Mouse (Mus musculus) lung, postnatal 0 days (tissue): ENCODE results near the gene Ttc13. TPM values are rescaled to one million over a fixed set of nuclear protein-coding genes. Genes with fewer than 3 reads are reported as not detected.
A peak's percentile ranks its signal among the peaks of the same experiment; 100 is the strongest.

Experiments
- ATAC-seq: fragments of 200-750 bp; cut with Nextera tagmentation; 2 replicates; pipeline ENCODE4 v1.8.0; 2017; ENCODE audit warnings: moderate library complexity
- DNase-seq: peaks from one replicate; pipeline ENCODE4 v3.0.0-alpha.2; 2016; ENCODE audit warnings: low spot score
- H3K27ac ChIP-seq: fragments of 300-500 bp; sonication (generic); 2 replicates; pipeline ENCODE4 v1.5.1; 2014; ENCODE audit warnings: antibody characterized with exemption, mild to moderate bottlenecking, low read length, mixed read lengths
- H3K27me3 ChIP-seq: fragments of 300-500 bp; sonication (generic); replicated peaks from 2 replicates; pipeline ENCODE4 v1.6.1; 2014; ENCODE audit warnings: low read length, mixed read lengths; ENCODE audit not compliant: insufficient read depth
- H3K36me3 ChIP-seq: fragments of 300-500 bp; sonication (generic); 2 replicates; pipeline ENCODE4 v1.6.1; 2014; ENCODE audit warnings: low read length, mixed read lengths; ENCODE audit not compliant: insufficient read depth
- H3K4me1 ChIP-seq: fragments of 300-500 bp; sonication (generic); 2 replicates; pipeline ENCODE4 v1.6.1; 2014; ENCODE audit warnings: antibody characterized with exemption, low read depth, low read length, mixed read lengths; ENCODE audit not compliant: insufficient read depth
- H3K4me2 ChIP-seq: fragments of 300-500 bp; sonication (generic); replicated peaks from 2 replicates; pipeline ENCODE4 v1.6.1; 2014; ENCODE audit warnings: low read depth, mild to moderate bottlenecking, low read length, moderate library complexity, mixed read lengths
- H3K4me3 ChIP-seq: fragments of 300-500 bp; sonication (generic); 2 replicates; pipeline ENCODE4 v1.5.1; 2014; ENCODE audit warnings: low read depth, low read length
- H3K9ac ChIP-seq: fragments of 300-500 bp; sonication (generic); replicated peaks from 2 replicates; pipeline ENCODE4 v1.6.1; 2014; ENCODE audit warnings: low read depth, mild to moderate bottlenecking
- H3K9me3 ChIP-seq: fragments of 300-500 bp; sonication (generic); 2 replicates; pipeline ENCODE4 v1.6.1; 2016; ENCODE audit warnings: low read length, mixed read lengths
- CTCF ChIP-seq: IDR thresholded peaks from 2 replicates; pipeline ENCODE4 v1.5.1; 2016; ENCODE audit warnings: antibody characterized with exemption, mild to moderate bottlenecking
- EP300 ChIP-seq: IDR thresholded peaks from 2 replicates; pipeline ENCODE4 v1.6.1; 2016; ENCODE audit warnings: antibody characterized with exemption, mild to moderate bottlenecking, control low read depth
- WGBS: fragments of 180-500 bp; shearing (Covaris S2); extraction: QIAGEN DNeasy Blood & Tissue Kit; methylation state at CpG from one replicate; pipeline ENCODE4 v1.1.7; 2014; 5-methylcytosine and 5-hydroxymethylcytosine counted together
- polyA plus RNA-seq: library from polyadenylated mRNA; unstranded; fragments of >200 nt; fragmentation: Nextera tagmentation; extraction: Ambion mirVana; gene quantifications from 2 replicates; pipeline ENCODE4 v1.2.1, GENCODE M21; 2015

Gene Ttc13
- polyA plus RNA-seq, 1 experiment from 2014 or later = 30.7 TPM

- peak overlapping the region; percentile 47 for H3K27ac ChIP-seq
- no peak overlapping the region for H3K4me2 ChIP-seq
- no peaks in the 10 kb centered on the region for H3K4me1 ChIP-seq
- peak; percentile 88 for DNase-seq
- WGBS = 61% methylated on average over 10 of the region's 10 CpGs
- H3K4me3 ChIP-seq = no peak overlapping the region
- peak; percentile 91 for ATAC-seq
- H3K9me3 ChIP-seq = no peaks in the 10 kb centered on the region
- no peaks in the 10 kb centered on the region for H3K27me3 ChIP-seq
- TF ChIP-seq CTCF (no peak), EP300 (peak; percentile 94)
- no peak overlapping the region for H3K9ac ChIP-seq
- H3K36me3 ChIP-seq = no peaks in the 10 kb centered on the region
Measured at GRCm38 (mm10) chr8:124681077-124681791, 40.5 kb downstream of the Ttc13 start.

GRCm38 (mm10) chr8:124678246-124678645, 43.5 kb downstream of the Ttc13 start:
- no peak overlapping the region for H3K4me2 ChIP-seq
- H3K27ac ChIP-seq = no peak overlapping the region
- TF ChIP-seq EP300 (no peak), CTCF (no peak)
- no peak overlapping the region for H3K9ac ChIP-seq
- ATAC-seq (no peak), DNase-seq (no peak)
- H3K36me3 ChIP-seq = no peaks in the 10 kb centered on the region
- no peak overlapping the region for H3K4me3 ChIP-seq
- 92% methylated on average over 13 of the region's 13 CpGs for WGBS
- no peaks in the 10 kb centered on the region for H3K4me1 ChIP-seq
- H3K27me3 ChIP-seq = no peaks in the 10 kb centered on the region
- no peaks in the 10 kb centered on the region for H3K9me3 ChIP-seq

- no peaks in the 10 kb centered on the region for H3K4me1 ChIP-seq
- no peak overlapping the region for H3K27ac ChIP-seq
- DNase-seq (peak; percentile 94), ATAC-seq (peak; percentile 48)
- H3K27me3 ChIP-seq = no peaks in the 10 kb centered on the region
- no peaks in the 10 kb centered on the region for H3K9me3 ChIP-seq
- no peak overlapping the region for H3K4me3 ChIP-seq
- TF ChIP-seq CTCF (peak; percentile 98), EP300 (no peak)
- H3K9ac ChIP-seq = no peak overlapping the region
- no peaks in the 10 kb centered on the region for H3K36me3 ChIP-seq
- no peak overlapping the region for H3K4me2 ChIP-seq
- WGBS = 44% methylated on average over 12 of the region's 12 CpGs
Measured at GRCm38 (mm10) chr8:124677486-124677885, 44.3 kb downstream of the Ttc13 start.

- ATAC-seq (no peak), DNase-seq (no peak)
- TF ChIP-seq EP300 = no peak
- H3K27ac ChIP-seq = no peak overlapping the region
- H3K36me3 ChIP-seq = no peaks in the 10 kb centered on the region
- H3K4me1 ChIP-seq = no peaks in the 10 kb centered on the region
- no peak overlapping the region for H3K4me3 ChIP-seq
- 89% methylated on average over 7 of the region's 7 CpGs for WGBS
- H3K9ac ChIP-seq = no peak overlapping the region
- H3K27me3 ChIP-seq = no peaks in the 10 kb centered on the region
- no peaks in the 10 kb centered on the region for H3K9me3 ChIP-seq
- no peak overlapping the region for H3K4me2 ChIP-seq
Measured at GRCm38 (mm10) chr8:124677078-124677477, 44.7 kb downstream of the Ttc13 start.

GRCm38 (mm10) chr8:124676661-124677060, 45.1 kb downstream of the Ttc13 start:
- H3K9me3 ChIP-seq = no peaks in the 10 kb centered on the region
- no peaks in the 10 kb centered on the region for H3K27me3 ChIP-seq
- DNase-seq (no peak), ATAC-seq (no peak)
- H3K4me3 ChIP-seq = no peak overlapping the region
- H3K4me2 ChIP-seq = no peak overlapping the region
- H3K27ac ChIP-seq = no peak overlapping the region
- WGBS = 90% methylated on average over 4 of the region's 4 CpGs
- no peaks in the 10 kb centered on the region for H3K4me1 ChIP-seq
- no peak overlapping the region for H3K9ac ChIP-seq
- no peak for TF ChIP-seq EP300
- TF ChIP-seq CTCF = no peak
- no peaks in the 10 kb centered on the region for H3K36me3 ChIP-seq

GRCm38 (mm10) chr8:124672345-124672744, 49.4 kb downstream of the Ttc13 start:
- no peaks in the 10 kb centered on the region for H3K27me3 ChIP-seq
- H3K4me1 ChIP-seq = no peaks in the 10 kb centered on the region
- H3K27ac ChIP-seq = no peak overlapping the region
- DNase-seq (no peak), ATAC-seq (no peak)
- 96% methylated on average over 2 of the region's 2 CpGs for WGBS
- H3K4me3 ChIP-seq = no peak overlapping the region
- H3K36me3 ChIP-seq = no peaks in the 10 kb centered on the region
- H3K9ac ChIP-seq = no peak overlapping the region
- H3K4me2 ChIP-seq = no peak overlapping the region
- TF ChIP-seq EP300 (no peak), CTCF (no peak)
- H3K9me3 ChIP-seq = no peaks in the 10 kb centered on the region

- Histone ChIP-seq H3K4me2 (no peak overlapping the region), H3K4me1 (no peaks in the 10 kb centered on the region), H3K9ac (no peak overlapping the region), H3K27me3 (no peaks in the 10 kb centered on the region), H3K4me3 (no peak overlapping the region), H3K9me3 (no peaks in the 10 kb centered on the region), H3K36me3 (no peaks in the 10 kb centered on the region), H3K27ac (no peak overlapping the region)
- DNase-seq = no peak
- no peak for TF ChIP-seq CTCF
- no peak for TF ChIP-seq EP300
- 68% methylated on average over 3 of the region's 3 CpGs for WGBS
- no peak for ATAC-seq
Measured at GRCm38 (mm10) chr8:124668798-124669197, 53.0 kb downstream of the Ttc13 start.
